Mouse (Mus musculus): ENCODE measurements around the gene Ifitm2.
"Not testable (repeated sequence)": the region's sequence is repeated elsewhere in the genome, so short reads cannot be mapped to it uniquely, and the experiment has no call there.

Gene Ifitm2

DNA sequence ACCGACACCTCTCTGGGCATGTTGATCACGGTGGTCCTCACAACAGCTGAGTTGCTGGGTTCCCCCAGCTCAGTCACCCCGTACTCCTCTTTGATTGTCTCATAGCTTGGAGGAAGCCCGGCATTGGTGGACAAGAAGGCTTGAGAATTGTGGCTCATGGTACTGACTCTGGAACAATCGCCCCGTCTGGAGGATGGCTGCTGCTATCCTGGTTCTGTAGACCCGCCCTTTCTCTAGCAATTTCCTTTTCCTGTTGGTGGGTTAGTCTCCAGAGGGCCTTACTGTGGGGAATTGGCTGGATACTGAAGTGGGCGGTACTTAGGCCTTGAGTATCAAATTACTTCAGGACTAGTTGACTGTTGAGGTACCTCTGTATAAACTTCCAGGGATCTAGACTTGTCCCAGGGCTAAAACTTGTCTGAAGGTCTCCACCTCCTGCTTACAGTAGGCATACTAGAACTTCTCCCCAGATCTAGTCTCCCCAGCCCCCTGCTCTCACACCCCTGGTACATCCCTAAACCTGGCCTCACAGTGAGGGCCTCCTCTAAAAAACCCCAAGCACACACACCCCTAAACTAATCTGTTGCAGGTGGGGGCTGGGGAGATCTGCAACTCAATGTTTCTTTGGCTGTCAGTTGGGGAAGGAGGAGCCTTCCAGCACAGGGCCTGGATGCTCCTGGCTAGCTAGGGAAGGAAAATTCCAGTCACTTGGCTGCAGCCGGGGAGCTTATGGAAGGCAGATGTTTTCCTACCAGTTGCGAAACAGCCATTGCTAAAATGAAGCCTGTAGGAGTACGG lies at the start of gene Ifitm2, which contains the start of gene Gm45717:
TSS of gene Ifitm2 (minus strand) at position 230 of the 798 bp plus-strand sequence.
TSS of gene Gm45717 (minus strand) at position 180 of the 798 bp plus-strand sequence.
- no peak for DNase-seq (ENCODE audit: low spot score)

DNA sequence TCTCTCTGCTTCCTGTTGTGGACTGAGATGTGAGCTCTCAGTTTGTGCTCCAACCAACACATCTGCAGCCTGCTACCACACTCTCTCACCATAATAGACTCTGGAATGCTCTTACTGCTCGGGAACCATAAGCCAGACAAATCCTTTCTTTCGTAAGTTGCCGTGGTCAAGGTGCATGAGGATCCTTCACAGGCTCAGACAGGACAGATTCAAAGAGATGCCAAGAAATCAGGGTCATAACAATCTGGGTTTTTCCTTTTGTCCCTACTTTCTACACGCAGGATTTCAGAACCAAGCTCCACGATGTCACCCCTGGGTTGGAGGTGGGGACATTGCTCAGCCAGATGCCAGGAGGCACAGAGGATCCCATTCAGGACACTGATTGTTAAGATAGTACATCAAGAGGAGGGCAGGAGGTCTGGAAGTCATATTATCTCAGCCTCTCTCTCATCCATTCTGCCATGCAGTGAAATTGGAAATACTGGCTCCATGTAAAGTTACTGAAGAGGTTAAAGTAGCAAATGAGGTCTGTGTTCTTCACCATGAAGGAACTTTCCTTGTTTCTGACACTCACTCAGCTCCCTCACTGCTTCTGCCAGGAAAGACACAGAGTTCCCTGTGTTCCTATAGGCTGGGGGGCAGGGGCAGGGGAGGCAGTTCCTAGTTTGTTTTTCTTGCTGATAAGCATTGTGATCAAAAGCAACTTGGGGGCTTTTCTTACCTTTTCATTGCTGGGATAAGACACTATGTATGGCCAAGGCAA lies 47.6 kb upstream of the Ifitm2 start:
- no peak for DNase-seq (ENCODE audit: low spot score)

DNA sequence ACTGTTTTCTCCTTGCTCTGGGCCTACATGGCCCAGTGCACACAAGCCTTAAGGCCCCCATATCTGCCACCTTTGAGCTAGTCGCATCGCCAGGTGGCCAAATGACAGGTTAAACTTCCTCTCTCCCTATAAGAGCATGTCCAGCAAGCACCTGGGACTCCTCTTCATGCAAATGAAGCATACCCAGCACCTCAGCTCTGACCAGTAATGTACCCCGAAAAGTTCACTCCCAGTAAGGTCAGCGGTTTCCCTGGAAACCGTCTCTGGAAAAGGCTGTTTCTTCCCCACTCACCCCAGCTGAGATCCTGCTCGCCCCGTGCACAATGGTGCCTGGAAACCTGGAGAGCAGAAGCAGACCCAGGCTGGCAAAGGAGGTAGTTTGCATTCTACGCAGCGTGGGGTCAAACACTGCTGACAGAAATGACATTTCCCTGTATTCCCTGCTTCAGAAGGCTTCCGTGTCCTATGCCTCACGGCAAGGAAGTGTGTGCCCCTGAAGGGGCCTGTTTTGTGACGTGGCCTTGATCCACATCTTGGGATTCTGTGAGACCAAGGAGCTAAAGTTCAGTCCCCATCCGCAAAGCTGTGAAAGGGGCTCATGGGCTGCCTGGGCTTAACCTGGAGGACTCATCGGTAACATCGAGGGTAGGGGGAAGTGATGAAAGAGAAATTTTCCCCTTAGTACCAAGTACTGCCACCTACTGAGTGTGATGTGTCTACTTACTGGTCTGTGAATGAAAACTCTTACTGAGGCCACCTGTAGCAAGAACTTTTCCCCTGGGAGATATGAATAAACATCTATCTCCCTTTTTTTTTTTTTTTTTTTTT lies 45.3 kb upstream of the Ifitm2 start:
- no peak for DNase-seq (ENCODE audit: low spot score)

DNA sequence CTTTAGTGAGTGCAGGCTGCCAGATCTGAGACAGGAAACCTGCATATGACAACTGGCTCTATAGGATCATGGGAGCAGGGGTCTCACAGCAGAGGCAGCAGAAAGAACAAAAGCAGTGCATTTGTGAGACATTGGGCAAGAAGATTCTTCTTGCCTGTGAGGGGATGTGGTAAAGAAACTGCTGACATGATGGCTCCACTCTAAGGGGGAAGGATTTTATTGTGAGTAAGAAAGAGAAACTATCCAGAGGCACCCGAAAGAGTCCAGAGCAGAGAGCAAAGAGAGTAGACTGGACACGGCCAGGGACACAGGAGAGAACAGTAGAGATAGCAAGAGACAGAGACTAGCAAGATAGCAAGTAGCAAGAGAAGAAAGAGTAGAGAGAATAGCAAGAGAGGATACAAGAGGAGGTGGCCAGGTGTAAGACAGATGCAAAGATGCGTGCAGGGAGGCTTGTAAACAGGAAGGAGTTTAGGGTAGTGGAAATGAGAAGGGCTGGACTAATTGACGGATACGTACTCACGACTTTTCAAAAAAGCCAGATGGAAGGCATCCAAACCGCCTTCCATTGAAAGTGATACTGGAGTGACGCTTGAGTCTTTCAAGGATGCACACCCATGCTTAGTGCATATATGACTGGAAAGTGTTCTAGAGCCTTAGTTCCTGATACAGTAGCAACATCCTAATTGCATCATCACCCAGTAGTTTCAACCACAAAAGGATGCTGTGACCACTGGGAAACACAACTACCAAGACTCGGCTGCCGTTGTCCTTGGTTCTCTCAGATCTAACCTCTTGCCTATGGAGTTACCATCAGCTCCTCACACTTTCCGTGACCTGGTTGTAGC lies 43.3 kb upstream of the Ifitm2 start:
- DNase-seq (ENCODE audit: low spot score), result no peak

DNA sequence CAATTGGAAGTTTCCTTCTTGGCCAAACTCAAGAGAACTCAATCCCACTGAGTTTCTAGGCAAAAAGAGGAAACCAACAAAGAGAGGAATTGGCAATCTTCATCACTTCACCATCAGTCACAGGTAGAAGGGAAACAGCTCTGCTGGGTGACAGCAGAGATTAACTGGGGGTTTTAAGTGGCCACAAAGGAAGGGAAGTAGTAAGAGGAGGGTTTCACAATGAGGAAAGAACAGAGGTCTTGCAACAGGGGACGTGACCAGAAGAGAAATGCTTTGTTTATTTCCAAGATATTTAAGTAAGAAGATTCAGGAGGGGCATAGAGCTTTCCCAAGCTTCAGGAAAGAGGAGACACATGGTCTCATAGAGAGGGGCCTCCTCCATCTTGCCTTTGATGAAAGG lies 42.0 kb upstream of the Ifitm2 start:
- no peak for DNase-seq (ENCODE audit: low spot score)

DNA sequence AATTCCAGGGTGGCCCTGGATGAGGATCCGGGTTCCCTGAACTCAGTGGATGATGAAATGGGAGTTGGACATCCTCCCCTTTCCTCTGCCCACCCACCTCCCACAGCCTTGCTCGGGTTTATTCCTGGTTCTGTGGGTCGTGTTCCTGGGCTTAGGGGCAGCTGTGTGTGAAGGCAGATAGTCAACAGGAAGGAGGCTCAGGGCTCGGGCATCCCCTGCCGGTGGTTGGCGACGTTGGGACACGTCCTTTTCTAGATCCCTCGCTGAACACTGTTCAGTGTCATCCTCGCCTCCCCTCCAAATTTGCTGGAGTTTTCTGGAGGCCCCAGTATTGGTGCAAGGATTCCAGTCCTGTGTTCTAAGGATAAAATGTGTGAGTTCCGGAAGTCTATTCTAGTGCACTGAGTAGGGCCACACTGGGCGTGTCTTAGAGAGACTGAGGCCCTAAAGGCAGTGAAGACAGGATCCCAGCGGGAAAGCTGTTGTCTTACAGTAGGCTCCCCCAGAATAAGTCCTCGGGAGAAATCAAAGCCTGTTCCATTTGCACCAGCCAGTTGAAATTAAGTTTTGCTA lies 35.4 kb upstream of the Ifitm2 start:
- no peak for DNase-seq (ENCODE audit: low spot score)

DNA sequence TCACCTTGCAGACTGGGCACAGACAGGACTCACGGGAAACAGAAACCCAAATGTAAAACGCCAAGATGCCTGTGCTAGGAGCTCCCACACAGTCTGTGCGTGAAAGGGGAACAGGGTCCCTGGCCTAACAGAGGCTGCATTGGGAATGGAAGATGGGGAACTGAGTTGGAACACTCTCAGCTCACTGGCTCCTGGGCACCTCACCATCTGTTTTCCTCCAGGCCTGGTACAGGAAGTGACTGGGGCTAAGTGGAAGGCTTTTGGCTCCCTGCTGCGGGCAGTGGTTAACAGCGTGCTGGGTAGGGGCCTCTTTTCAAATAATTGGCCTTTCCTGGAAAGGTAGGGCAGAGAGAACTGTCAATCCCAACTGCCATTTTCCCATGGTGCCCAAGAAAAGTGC lies 34.8 kb upstream of the Ifitm2 start:
- DNase-seq (ENCODE audit: low spot score), result no peak

DNA sequence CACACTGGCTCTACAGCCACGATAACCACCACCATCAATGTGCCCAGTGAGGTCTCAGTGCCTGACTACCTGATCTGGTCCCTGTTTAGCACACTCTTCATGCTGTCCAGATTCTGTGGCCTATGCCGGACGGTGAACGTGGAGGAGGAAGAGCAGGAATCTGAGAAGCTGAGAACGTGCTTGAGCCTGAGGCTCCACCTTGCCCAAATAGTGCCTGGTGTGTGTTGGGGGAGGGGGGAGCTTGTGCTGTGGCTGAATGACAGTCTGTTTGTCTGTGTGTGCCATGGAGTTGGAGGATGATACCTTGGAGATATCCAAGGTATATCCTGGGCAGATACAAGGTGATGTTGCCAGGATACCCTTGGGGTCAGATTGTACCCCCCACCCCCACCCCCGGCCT lies 34.4 kb upstream of the Ifitm2 start:
- no peak for DNase-seq (ENCODE audit: low spot score)

DNA sequence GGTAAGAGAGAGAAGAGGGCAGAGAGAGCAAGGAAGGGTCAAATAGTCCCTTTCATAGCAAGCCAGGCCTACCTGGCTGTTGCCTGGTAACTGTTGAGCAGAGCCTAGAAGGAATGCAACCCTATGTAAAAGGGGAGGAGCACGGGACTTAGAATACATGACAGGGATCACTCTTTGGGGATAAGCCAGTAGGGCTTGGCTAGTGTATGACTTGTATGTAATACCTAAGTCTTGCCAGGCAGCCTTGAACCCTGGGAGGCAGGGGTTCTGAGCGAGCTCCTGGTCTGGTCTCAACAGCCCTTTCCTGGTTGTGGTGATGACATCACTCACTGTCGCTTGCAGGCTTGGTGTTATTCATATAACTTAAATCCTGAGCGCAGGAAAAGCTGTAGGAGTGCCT lies 33.2 kb upstream of the Ifitm2 start:
- no peak for DNase-seq (ENCODE audit: low spot score)

DNA sequence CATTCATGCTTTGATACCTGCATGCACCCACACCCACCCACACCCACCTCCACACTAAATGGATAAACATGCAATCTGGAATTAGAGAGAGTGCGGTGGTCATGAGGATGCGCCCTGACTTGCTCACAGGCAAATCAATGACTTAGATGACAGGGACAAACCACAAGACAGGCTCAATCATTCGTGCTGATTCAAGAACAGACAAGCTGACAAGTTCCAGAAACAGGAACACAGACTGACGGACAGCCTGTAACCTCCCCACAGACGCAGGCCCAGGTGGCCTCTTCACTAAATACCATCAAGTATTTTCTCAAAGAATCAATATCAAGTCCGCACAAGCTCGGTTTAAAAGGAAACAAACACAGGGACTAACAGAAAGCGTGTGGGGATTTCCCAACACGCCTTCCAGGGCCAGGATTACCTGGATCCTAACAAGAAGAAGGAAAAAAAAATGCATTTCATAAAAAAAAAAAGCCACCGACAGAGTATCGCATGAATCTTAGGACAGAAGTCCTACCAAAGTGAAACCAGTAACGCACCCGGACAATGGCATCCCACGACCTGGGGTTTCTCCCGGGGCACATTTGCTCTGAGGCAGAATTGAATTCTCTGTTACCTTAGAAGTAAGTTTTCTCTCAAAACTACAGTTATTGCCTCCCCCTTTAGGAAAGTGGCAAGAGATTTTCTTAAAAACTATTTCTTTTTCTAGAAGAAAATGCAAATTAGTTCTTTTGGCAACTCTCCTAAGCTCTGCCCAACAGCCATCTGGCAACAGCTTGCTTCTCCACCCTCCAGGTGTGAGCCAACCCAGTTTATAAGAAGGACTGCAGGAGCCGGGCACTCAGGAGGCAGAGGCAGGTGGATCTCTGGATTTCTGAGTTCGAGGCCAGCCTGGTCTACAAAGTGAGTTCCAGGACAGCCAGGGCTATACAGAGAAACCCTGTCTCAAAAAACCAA lies 31.7 kb upstream of the Ifitm2 start:
- no peak for DNase-seq (ENCODE audit: low spot score)

DNA sequence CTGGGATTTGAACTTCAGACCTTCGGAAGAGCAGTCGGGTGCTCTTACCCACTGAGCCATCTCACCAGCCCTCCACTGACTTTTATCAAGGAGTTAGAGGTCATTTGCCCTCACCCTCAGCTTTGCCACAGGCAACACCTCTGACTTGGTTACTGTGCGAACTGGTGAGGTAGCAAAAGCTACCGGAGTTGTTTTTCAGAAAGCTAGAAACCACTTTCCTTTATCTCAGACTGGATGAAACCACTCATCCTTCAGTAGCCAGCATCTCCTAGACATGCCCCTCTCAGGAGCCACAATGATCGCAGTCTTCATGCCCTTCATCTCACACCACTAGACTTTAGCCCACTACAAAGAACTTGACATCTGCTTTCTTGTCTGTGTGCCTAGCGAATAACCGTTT lies 27.2 kb upstream of the Ifitm2 start:
- DNase-seq (ENCODE audit: low spot score), result no peak

DNA sequence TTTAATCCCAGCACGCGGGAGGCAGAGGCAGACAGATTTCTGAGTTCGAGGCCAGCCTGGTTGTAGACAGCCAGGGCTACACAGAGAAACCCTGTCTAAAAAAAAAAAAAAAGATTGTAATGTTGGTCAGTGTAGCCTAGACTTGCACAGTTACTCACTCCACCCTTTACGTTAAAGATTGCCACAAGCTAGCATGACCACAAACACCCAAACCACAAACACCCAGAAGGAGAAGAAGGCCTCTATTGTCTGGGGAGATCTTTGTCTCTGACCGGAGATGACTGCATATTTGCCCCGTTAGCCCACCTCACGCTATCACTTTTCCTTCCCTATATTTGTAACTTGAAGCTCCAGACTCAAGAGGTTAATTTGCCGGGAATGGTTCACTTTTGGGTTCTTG lies 25.9 kb upstream of the Ifitm2 start:
- no peak for DNase-seq (ENCODE audit: low spot score)

DNA sequence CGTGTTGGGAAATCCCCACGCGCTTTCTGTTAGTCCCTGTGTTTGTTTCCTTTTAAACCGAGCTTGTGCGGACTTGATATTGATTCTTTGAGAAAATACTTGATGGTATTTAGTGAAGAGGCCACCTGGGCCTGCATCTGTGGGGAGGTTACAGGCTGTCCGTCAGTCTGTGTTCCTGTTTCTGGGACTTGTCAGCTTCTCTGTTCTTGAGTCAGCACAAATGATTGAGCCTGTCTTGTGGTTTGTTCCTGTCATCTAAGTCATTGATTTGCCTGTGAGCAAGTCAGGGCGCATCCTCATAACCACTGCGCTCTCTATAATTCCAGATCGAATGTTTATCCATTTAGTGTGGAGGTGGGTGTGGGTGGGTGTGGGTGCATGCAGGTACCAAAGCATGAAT lies 20.9 kb upstream of the Ifitm2 start:
- not testable (repeated sequence) for DNase-seq (ENCODE audit: low spot score)

DNA sequence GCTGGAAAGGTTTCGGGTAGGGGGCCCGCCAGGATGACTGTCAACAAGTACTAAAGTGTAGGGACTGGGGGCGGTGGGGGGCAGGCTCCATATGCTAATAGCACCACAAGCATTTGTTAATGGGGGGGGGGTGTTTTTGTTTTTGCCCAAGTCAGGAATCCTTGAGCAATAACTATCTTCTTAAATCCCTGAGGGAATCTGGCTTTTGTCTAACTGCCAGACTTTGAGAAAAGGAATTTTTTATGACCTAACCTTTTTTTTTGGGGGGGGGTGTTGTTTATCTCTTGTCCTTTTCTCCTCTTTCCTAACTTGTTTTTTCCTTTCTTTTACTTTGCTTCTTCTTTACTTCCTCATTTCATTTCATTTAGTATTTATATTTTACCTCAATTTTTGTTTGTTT lies 19.7 kb upstream of the Ifitm2 start:
- no peak for DNase-seq (ENCODE audit: low spot score)

DNA sequence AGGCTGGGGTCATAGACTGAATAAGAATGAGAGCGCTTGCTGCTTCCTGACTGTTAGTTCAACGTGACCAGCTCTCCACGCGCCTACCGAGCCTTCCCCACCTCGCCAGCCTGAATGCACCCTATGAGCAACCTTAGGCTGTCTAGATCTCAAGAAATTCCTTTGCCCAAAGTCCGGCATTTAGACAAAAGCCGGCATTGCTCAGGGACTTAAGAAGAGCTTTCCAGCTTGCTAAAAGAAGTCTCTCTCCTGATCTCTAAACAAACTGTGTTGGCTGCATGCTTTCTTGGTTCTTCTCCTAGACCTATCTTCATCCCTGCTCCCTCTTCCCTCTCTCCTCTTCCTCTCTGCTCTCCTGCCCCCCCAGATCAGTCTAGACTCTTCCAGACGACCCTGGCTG lies 19.2 kb upstream of the Ifitm2 start:
- no peak for DNase-seq (ENCODE audit: low spot score)

DNA sequence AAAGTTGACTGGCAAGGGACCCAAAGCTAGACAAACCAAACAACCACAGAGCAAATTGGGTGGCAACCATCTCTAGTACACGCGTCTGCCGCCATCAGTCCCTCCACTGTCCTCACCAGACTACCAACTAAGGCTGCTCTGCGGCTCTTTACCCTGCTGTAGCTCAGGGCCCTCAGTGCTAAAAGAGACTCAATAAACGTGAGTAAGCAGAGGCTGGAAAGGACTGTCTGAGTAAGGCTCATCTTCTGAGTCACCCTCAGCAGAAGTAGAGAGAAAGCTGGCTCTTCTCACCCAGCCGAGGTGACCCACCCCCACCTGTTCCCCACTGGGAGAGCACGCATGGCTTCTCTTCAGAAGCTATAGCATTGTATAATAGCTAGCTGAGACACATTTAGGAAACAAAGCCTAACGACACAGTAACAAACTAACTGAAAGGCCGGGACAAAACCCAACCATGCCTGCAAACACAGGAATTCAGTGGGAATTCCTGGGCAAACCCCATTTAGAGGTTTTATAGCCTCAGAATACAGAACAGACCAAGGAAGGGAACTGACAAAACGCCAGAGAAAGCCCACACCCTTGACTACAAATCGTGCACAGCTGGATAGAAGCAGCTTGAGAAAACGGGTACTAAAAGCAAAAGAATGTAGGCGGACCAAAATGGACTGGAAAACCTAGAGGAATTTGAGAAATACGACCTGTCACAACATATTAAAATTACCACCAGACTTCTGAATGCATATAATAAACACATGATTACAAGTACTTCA lies 17.8 kb upstream of the Ifitm2 start:
- no peak for DNase-seq (ENCODE audit: low spot score)

DNA sequence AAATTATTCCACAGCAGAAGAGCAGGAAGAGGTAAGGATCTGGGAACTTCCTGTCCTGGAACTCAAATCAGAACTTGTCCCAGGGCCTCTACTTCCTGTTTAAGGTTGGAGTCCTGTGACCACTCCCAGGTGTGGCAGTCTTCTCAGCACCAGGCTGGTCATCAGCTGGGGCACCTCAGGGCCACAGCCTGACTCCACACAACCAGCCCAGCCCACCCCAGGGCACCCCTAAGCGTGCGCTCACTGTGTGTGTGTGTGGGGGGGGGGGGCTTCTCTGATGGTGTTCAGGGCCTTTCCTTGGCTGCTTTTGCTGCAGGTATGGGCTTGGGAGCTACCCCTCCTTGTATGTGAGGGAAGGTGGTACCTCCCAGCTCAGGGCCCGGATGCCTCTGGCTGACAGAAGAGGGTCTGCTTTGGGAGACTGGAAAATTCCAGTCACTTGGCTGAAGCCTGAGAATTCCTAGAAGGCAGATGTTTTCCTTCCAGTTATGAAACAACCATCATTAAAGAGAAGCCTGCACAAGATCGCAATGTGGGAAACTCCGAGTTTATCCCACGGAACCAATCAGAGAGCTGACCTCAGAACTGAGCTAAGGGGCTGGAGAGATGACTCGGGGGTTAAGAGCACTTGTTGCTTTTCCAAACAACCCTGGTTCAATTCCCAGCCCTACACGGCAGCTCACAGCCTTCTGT lies 15.8 kb upstream of the Ifitm2 start:
- DNase-seq (ENCODE audit: low spot score), result no peak

DNA sequence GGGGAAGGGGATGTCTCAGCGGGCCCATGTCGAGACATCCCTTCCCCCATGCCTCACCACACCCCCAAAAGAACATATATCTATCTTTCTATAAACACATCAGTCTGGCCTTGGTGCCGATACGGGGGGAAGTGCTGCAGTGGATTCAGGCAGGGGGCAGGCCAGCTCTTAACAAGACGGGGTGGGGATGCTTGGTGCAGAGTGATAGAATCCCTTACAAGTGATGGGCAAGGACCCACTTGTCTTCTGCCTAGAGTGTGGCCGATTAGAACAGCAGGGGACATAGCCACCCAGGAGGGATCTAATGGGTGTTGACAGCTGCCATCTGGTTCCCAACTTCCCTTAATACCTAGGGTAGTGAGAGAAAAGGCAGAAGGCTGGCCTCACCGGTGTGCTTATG lies 15.1 kb upstream of the Ifitm2 start:
- DNase-seq (ENCODE audit: low spot score), result no peak

DNA sequence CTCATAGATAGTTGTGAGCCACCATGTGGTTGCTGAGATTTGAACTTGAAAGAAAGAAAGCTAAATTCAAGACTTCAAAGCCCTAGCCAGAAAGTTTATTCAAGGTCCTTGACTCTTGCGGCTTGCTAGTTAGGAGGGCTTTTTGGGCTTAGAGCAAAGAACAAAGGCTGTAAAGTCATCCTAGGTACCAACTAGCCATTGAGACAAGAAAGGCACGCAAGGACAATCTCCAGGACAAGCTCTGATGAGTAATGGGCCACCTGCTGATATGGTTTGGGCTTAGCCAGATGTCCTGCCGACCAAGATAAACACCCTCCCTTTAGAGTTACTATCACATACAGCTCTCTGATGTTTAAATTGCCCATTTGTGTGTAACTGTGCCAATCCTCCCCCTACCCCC lies 12.9 kb upstream of the Ifitm2 start:
- DNase-seq (ENCODE audit: low spot score), result not testable (repeated sequence)

Data from T-cell, adult 2 months (primary cell).